Mouse (Mus musculus): Measurements from ENCODE around the gene Nphp4.
"Not testable (repeated sequence)": the region's sequence is repeated elsewhere in the genome, so short reads cannot be mapped to it uniquely, and the experiment has no call there.

Gene Nphp4

DNA sequence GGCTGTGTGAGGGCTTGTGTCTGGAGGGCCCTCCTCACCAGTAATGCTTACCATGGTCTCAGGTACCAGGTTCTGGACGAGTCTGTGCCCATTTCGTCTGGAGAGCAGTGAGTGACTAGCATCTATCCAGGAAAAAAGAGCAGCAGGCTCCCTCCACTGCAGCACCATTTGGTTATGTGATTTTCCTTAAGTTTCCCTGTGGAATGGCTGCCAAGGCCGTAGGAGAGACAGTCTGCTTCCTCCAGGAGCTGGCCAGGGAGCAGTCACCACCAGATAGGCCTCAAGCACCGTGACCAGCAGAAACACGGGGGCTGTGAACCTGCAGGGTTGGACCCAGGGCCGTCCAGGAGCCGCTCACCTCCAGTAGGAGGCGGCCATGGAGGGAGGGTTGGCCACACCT is 3.9 kb downstream of the Nphp4 start:
- DNase-seq: no peak

DNA sequence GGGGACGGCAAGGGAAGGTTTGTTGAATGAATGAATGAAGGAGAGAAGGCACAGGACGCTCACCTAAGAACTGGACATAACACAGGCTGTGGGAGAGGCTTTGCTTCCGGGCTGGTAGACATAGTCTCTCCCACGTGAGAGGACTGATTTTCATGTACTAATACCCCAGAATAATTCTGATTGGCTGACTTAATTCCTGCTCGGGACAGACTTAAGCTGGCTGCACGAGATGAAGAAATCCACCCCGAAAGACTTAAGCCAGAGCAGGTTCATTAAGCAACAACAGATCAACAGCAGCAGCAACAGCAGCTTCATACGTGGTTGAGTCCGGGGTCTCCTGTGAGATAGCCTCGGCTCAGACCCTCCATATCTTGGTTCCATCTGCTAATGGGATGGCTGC is 11.5 kb downstream of the Nphp4 start:
- no peak for DNase-seq

DNA sequence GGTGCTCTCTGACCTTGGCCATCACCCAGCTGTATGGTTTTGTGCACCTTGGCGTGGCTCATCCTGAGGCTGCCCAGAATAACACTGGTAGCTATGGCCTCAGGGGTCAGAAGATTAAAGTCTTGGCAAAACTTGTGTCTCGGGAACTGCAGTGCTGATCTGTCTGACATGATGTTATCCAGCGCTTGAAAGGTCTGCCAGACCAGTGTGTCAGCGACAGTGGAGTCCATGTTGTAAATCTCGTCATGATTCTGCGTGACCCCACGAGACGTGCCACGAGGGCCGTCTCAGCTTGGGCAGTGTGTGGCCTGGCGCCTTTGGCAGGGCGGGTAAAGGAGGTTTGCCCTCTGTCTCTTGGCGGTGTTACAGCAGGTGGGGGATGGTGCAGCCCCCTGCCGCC is 13.8 kb downstream of the Nphp4 start:
- DNase-seq: peak; percentile 4

DNA sequence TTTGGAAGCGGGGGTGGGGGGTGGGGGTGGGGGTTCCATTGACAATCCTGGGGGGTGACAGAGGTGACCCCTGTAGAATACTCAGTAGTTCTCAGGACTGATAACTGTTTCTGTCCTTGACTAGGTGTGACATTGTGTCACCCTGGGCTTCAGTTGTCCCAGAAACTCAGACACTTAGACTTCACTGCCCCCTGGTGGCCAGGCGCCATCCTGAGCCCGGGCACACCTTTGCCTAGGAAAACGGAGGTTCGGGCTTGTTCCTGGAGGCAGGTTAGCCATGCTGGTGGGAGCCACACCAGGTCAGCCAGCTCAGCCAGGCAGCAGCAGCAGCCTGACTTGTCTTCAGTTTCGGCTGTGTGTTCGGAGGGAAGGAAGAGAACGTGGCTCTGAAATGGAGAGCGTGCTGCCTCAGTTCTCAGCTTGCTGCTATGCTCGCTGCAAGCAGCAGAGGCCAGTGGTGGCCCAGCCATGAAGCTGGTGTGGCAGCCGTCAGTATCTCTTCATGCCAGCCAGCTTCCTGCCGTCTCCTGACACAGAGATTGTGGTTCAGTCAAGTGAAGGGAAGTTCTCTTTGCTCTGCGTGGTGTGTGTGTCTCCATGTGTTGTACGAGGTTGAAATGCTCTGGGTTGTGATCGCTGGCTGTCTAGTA is 14.9 kb downstream of the Nphp4 start:
- peak; percentile 84 for DNase-seq

DNA sequence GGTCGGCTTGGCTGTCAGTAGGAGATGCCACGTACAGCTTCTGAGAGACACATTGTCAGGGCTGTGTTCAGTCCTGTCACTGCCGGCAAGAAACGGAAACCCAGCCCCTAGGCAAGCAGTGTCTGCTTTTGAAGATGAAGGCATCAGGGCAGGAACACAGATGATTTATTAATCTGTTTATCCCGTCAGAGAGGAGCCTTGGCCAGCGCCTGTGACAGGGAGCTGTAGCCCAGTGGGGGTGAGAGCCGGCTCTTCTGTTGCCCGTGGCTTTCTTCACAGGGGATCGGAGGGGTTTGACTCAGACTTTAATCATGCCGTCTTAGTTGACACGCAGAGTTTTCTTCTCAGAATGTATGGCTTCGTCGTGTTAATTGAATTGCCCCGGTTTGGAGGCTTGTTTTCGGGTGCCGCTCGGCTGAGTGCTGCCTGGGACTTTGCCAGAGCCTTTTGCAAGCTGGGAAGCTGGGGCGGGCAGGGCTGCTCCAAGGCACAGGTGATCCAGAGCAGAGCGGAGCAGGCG is 17.9 kb downstream of the Nphp4 start:
- peak; percentile 25 for DNase-seq

DNA sequence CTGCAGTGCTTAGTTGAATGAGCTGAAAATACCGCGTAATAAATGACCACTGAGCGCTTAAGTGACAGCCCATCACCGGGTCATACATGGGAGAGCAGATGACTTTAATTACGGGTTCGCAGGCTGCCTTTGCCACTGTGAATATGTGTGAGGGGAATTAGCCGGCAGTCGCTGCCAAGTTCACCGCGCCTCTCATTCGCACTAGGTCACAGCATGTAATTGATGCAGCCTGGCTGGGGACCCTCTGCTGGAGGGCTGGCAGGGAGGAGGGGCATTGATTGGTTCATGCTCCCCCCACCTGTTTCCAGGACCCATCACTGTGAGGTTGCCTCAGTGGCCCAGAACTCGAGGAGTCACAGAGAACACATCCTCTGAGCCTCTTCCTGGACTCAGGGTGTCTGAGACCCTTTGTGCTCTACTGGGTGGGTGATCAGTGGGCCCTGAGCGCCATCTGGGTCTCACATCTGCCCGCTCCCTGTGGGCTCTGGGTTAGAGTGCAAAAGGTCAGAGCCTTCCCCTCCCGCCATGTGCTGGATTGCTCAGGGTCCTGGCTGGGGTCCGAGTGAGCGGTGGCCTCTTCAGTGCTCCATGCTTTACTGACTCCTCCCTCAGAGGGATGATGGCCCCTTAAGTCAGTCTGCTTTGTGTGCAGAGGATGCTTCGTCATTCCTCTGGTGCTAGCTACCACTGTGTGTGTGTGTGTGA is 35.9 kb downstream of the Nphp4 start:
- no peak for DNase-seq

DNA sequence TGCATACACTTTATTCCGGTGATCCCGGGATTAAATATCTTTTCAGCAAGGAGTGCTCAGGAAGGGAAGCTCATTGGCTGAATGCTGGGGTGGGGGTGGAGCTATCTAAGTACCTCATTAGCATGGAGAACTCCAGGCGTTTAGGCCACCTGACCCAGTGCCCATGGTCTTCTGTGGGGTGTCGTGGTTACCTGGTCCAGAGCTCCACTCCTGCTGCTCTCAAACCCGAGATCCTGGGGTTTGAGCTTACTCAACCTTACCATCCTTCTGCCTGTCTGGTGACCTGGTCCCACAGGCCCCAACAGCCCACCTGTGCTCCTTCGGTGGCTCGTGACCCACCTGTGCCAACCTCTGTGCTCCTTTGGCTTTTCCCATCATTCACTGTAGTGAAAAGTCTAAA is 38.4 kb downstream of the Nphp4 start:
- DNase-seq: no peak

DNA sequence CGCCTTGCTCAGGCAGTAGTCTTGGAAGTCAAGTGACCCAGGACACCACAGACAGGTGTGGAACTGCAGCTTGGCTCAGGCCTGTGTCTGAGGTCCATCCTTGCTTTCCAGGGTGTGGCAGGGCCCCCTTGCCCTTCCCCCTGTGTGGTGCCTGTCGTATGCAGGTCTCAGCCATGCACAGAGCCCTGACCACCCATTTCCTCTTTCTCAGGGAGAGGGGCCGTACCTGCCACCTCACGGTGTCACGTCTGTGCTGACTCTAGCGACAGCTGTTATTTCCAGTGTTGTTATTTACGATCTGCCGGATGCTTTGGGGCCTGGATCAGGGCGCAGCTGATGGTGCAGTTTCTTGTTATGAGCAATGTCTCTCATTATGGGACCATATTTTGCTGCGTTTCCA is 42.6 kb downstream of the Nphp4 start:
- DNase-seq: no peak

DNA sequence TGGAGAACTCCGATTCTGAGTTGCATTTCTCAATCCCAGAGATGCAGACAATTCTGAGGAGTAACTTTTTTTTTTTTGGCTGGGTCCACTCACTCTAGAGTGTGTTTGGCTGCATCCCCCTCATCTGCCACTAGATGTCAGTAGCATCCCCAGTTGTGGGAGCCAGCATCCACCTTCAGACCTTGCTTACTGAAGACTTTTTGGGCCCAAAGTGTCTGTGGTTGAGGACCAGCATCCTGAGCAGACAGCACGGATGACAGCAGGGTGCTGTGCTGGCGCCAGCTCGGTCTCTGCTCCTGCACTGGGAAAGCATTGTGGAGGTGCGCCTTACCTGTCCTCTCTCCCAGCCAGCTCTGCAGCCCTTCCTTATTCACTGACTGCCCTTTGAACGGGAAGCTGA is 43.6 kb downstream of the Nphp4 start:
- peak; percentile 66 for DNase-seq

DNA sequence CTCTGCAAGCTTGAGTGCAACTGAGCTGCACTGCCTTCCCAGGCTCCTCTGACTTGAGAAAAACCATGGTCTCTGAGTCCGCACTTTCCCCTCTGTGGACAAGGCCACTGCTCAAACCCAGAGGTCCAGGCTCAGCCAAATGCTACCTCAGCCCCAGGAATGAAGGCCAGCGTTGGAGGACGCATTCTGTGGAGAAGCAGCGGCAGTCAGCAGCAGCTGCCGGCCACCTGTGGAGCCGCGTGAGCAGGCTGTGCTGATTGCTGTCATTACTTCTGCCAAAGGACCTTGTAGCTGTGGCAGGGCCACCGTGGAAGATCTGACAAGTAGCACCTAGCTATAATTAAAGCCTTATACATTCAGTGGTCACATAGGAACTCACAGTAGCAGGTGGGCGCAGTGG is 56.4 kb downstream of the Nphp4 start:
- DNase-seq: no peak

DNA sequence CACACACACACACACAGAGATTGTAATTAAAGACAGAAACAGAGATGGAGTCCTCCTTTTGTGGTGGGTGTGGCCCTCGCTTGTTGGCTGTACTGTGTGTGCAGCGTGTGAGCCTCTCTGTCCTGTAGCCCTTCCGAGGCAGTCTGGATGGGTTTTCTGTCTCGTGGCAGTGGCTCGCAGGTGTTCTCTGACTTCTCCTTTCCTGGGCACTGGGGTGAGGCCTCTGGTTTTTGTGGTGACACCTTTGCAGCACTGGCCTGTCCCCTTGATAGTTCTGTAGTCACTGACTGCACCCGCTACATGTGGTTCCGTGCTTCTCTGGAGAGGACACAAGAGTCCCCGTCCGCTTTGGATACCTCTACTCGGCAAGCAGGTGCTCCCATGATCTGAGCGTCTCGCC is 63.2 kb downstream of the Nphp4 start:
- no peak for DNase-seq

DNA sequence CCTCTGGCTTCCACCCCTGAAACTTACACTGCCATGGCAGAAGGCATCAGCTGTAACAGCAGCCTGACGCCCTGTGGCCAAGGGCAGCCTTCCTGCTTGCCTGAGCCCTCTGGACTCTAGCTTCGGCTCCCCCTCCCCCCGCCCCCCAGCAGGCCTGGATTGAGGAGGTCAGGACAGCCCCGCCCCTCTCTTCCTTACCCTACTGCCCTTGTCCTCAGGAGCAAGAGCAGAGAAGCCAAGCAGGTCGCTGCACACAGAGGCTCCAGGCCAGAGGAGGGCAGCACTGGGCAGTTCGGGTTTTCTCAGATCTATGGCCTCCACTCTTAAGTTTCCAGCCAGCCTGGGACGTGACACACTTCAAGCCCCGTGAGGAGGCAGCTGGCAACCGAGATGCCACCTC is 64.7 kb downstream of the Nphp4 start:
- DNase-seq: peak; percentile 53

DNA sequence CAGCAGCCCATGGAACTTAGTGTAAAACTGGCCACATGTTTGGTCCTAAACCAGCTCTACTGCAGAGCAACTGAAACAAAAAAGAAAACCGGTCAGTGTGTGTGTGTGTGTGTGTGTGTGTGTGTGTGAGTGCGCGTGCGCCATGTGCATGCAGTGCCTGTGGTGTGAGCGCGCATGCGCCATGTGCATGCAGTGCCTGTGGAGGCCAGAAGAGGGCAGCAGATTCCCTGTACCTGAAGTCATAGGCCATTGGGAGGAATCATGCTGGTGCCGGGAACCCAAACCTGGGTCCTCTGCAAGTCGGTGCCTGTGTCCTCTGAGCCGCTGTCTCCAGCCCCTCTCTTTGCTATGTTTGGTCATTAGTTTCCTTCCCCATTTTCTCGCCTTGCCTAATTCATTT is 65.9 kb downstream of the Nphp4 start:
- no peak for DNase-seq

DNA sequence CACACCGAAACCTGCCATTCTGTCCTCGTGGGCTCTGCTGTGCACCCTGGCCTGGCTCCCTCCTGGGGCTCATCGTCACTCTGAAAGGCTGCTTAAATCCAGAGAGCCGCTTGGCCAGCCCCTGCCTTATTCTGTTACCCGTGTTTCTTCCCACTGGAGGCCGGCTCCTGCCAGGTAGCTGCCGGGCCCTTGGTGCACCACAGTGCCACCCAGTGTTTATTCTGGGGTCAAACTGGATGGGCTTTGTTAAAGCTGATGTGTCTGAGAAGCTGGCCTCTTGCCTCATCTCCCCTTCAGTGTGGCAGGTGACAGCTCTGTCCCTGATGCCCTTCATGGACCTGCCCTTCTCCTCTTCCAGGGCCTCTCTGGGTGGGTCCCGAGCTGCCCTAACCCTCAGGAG is 70.0 kb downstream of the Nphp4 start:
- DNase-seq: peak; percentile 16

DNA sequence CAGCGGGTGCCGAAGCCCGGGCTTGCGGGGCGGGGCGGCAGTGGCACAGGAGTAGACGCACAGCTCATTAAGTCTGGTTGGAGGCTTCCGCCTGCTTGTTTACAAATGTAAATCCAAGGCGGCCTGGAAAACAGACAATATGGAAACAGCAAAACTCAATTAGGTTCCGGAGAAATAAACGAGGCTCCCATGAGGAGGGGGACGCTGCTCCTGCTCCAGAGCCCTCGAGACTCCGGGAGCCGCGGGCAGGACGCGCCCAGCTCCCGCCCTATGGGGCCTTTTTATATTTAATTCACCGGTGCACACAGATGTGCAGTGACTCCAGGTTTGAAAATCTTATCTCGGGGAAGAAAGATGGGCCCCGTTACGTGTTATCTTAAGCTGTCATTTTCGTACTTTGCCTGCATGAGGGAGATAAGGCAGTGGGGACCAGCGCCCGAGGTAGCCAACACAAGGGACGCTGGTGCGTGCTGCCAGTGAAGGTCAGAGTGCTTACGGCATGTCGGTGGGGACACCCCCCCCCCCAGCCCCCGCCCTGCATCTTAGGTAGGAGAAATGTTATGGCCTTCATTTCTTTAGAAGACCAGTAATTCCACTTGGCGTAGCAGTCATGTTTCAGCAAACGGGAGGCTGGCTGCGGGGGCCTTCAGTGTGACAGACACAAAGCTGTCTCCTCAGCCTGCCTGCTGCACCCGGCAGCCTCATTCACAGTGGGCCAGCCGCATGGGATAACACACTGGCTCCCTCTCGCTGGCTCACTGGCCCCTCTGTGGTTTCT is 71.6 kb downstream of the Nphp4 start:
- DNase-seq: no peak

DNA sequence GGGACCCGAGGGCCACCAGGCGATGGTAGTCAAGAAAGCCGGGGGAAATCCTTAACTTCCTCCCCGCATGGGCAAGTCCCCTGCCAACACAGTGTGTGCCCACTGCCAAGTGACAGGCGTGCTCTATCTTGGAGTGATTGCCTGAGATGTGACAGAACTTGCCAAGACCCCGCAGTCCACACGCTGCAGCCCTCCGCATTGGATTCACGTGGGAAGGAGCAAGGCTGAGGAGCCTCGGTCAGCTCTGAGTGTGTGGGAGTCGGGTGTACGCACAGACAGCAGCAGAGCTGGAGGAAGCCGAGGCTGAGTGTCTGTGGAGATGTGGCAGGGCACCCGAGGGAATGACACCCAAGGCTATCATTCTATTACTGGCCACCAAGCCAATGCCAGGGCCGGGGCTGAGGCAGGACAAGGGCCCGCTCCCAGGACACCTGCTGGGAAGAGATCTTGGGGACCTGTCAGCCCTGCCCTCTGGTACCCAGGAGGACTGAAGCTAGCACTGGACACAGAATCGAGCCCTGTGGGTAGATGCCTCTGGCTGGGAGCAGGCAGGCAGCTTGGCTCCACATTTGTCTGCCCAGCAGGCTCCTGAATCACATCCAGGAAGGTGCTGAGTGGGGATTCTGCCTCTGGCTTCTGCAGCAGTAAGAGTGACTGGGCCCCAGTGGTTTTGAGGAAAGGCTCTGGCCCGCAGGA is 73.1 kb downstream of the Nphp4 start:
- DNase-seq: no peak

DNA sequence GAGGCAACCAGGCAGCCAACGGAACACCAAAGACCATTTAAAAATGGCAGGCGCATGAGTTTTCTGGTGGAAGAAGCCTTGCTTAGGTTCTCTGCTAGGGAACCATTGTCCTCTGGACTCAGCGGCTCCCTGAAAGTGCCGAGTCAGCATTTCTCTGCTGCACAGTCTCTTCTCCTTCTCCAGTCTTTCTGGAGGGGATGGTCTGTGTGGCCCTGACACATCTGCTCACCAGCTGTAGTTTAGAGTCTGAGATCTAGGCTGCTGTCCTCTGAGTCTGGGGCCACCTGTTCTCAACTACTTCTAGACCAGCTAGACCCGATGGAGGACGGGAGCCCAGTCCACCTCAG is 73.7 kb downstream of the Nphp4 start:
- DNase-seq: no peak

DNA sequence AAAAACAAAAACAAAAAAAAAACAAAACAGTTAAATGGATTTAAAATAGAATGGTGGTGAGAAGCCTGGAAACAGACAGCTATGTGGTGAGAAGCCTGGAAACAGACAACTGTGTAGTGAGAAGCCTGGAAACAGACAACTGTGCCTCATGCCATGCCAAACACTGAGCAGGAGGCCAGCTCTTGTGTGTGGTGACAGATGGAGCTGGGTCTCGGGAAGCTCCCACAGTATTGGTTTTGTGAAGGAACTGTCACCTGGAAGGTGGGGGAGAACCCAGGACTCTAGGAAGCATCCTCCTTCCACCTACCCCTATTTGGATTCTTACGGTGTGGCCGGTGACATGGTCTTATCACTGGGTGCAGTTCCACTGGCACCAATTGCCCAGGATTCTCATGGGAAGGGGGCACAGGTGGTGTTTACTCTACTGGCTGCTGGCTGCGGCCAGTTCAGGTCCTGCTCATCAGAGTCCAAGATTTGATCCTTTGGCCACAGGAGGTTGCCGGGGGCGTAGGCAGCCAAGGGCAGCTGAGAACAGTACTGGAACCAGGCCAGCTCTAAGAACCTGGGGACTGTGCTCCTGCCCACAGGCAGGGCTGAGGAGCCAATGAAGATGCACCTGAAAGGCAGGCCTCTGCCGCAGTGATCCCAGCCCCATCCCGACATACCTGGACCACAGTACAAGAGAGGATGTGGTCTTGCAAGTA is 77.2 kb downstream of the Nphp4 start:
- no peak for DNase-seq

DNA sequence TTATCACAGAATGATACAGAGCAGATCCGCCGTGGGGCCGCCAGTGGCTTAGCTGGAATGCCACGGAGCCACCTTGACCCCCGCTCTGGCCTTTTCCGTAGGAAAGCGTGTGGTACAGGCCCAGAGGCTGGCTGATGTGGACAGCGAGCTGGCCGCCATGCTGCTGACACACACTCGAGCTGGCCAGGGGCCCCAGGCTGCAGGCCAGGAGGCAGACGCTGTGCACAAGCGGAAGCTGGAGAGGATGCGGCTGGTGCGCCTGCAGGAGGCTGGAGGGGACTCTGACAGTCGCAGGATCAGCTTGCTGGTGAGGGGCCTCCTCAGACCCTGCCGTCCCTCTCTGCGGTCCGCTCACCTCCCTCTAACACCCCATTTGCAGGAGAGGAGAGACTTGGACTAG is 77.9 kb downstream of the Nphp4 start:
- DNase-seq: no peak

DNA sequence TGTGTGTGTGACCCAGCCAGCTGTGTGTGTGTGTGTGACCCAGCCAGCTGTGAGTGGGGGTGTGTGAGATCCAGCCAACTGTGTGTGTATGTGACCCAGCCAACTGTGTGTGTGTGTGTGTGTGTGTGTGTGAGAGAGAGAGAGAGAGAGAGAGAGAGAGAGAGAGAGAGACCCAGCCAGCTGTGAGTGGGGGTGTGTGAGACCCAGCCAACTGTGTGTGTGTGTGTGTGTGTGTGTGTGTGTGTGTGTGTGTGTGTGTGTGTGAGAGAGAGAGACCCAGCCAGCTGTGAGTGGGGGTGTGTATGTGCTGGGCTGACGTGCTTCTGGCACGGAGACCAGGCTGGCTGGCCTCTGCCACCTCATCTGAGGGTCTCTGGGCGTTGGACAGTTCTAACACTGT is 79.3 kb downstream of the Nphp4 start:
- DNase-seq: not testable (repeated sequence)

DNA sequence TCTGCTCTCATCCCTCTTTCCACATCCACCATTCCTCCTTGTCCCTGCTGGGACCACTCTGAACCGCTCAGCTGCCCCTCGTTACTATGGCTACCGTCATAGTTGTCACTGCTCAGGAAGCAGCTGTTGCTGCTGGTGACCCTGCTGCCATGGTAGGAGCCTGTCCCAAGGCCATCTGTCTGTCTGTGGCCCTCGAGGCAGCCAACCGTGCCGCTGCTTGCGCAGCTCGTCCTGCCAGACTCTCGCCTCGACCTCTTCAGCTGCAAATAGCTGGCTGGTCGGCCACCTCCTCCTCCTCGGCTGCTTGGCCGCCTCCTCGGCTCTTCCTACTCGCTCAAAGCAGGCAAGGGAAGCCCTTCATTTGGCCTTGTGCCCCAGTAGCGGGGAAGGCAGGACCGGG is 81.7 kb downstream of the Nphp4 start:
- no peak for DNase-seq

DNA sequence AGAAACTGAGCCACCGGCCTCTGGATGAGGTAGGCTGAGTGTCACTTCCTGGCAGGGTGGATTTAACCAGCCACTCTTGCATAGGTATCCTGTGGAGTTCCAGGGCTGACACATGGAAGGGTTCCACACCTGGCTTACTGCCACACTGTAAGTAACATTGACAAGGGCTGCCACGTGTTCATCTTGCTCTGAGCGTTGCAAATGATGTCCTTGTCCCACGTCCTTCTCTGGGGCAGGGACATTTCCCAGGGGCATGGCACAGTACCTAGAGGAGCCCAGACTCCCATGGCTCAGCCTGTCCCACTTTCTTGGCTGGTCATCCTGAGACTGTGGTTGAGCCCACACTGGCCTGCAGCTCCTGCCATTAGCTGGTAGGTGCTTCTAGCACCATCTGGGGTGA is 91.5 kb downstream of the Nphp4 start:
- DNase-seq: no peak

Data from kidney, adult 18-20 months (tissue).